Mouse (Mus musculus) MEL (cell line): ENCODE results near the gene Ap5s1.

Experiments used
- CTCF ChIP-seq, 3 experiments: IDR thresholded peaks in 2 of 3; conservative IDR thresholded peaks in 1 of 3; 2 replicates each; pipeline ENCODE4 v1.5.1; 2011 to 2012; ENCODE audit warnings: low read length in 3 of 3, low read depth in 2 of 3, mild to moderate bottlenecking in 2 of 3, improper control_type of control experiment in 1 of 3, inconsistent platforms in 1 of 3, mixed read lengths in 1 of 3, moderate library complexity in 1 of 3; ENCODE audit not compliant: control insufficient read depth in 1 of 3, insufficient read depth in 1 of 3, poor library complexity in 1 of 3, severe bottlenecking in 1 of 3
- ELF1 ChIP-seq: IDR thresholded peaks from 2 replicates; pipeline ENCODE4 v1.6.1; 2014; ENCODE audit warnings: low read depth, mild to moderate bottlenecking, inconsistent platforms, low read length, improper control_type of control experiment, moderate library complexity
- ETS1 ChIP-seq: IDR thresholded peaks from 2 replicates; pipeline ENCODE4 v1.6.1; 2012; ENCODE audit warnings: low read depth, mild to moderate bottlenecking, inconsistent platforms, low read length, improper control_type of control experiment, moderate library complexity
- GABPA ChIP-seq: IDR thresholded peaks from 2 replicates; pipeline ENCODE4 v1.6.1; 2012; ENCODE audit warnings: low read depth, mild to moderate bottlenecking, inconsistent platforms, low read length, improper control_type of control experiment, moderate library complexity
- GATA1 ChIP-seq: IDR thresholded peaks from 2 replicates; pipeline ENCODE4 v1.6.1; 2011; ENCODE audit warnings: low read depth, low read length, improper control_type of control experiment
- JUND ChIP-seq: IDR thresholded peaks from 2 replicates; pipeline ENCODE4 v1.6.1; 2011; ENCODE audit warnings: low read depth, mild to moderate bottlenecking, improper control_type of control experiment, low read length
- MAFK ChIP-seq: IDR thresholded peaks from 2 replicates; pipeline ENCODE4 v1.6.1; 2011; ENCODE audit warnings: low read depth, mild to moderate bottlenecking, low read length, improper control_type of control experiment, borderline replicate concordance
- MAX ChIP-seq: IDR thresholded peaks from 2 replicates; pipeline ENCODE4 v1.6.1; 2011; ENCODE audit warnings: low read length, improper control_type of control experiment
- MEF2A ChIP-seq: IDR thresholded peaks from 2 replicates; pipeline ENCODE4 v1.6.1; 2014; ENCODE audit warnings: low read depth, mild to moderate bottlenecking, inconsistent platforms, low read length, improper control_type of control experiment; ENCODE audit not compliant: poor library complexity, insufficient replicate concordance, severe bottlenecking; ENCODE audit errors: extremely low read depth
- POLR2A ChIP-seq, 2 experiments: IDR thresholded peaks; 2 replicates each; pipeline ENCODE4 v1.6.1; 2011 to 2012; ENCODE audit warnings: low read length in 2 of 2, mild to moderate bottlenecking in 2 of 2, control low read depth in 1 of 2, improper control_type of control experiment in 1 of 2, low read depth in 1 of 2, moderate library complexity in 1 of 2; ENCODE audit not compliant: control insufficient read depth in 1 of 2, insufficient read depth in 1 of 2, poor library complexity in 1 of 2
- SIN3A ChIP-seq: IDR thresholded peaks from 2 replicates; pipeline ENCODE4 v1.6.1; 2012; ENCODE audit warnings: low read length, improper control_type of control experiment, inconsistent platforms
- UBTF ChIP-seq: IDR thresholded peaks from 2 replicates; pipeline ENCODE4 v1.6.1; 2012; ENCODE audit warnings: low read depth, mild to moderate bottlenecking, inconsistent platforms, low read length, improper control_type of control experiment, moderate library complexity, borderline replicate concordance; ENCODE audit not compliant: insufficient read depth
- ZC3H11A ChIP-seq: IDR thresholded peaks from 2 replicates; pipeline ENCODE4 v1.6.1; 2012; ENCODE audit warnings: low read depth, mild to moderate bottlenecking, inconsistent platforms, low read length, improper control_type of control experiment
- ZMIZ1 ChIP-seq: IDR thresholded peaks from 2 replicates; pipeline ENCODE4 v1.6.1; 2012; ENCODE audit warnings: low read depth, mild to moderate bottlenecking, inconsistent platforms, low read length, improper control_type of control experiment, moderate library complexity

GRCm38 (mm10) chr2:131227243-131227642 is 20.4 kb downstream of the Ap5s1 start:
- no peak for TF ChIP-seq JUND
- no peak for TF ChIP-seq ZMIZ1
- TF ChIP-seq ETS1: no peak
- no peak for TF ChIP-seq MEF2A
- no peak for TF ChIP-seq UBTF
- no peak for TF ChIP-seq POLR2A (IDR thresholded peaks at IDR 0.05; ENCODE audit: control insufficient read depth in 1 of 2, insufficient read depth in 1 of 2, low read depth in 1 of 2, low read length in 2 of 2, poor library complexity in 1 of 2)
- no peak for TF ChIP-seq MAFK
- TF ChIP-seq GATA1: peak; percentile 78
- TF ChIP-seq GABPA: no peak
- TF ChIP-seq ELF1: no peak
- TF ChIP-seq ZC3H11A: no peak
- TF ChIP-seq SIN3A: peak; percentile 44; the same call in 1 of the 2 replicates
- no peak for TF ChIP-seq CTCF (IDR thresholded peaks at IDR 0.05 in 2 of 3, conservative IDR thresholded peaks at IDR 0.05 in 1 of 3; ENCODE audit: control insufficient read depth in 1 of 3, insufficient read depth in 1 of 3, low read depth in 2 of 3, low read length in 3 of 3, poor library complexity in 1 of 3, severe bottlenecking in 1 of 3)
- no peak for TF ChIP-seq MAX
